Mouse (Mus musculus) G1E (cell line): ENCODE results near the gene Sapcd1. TPM values are rescaled to one million over a fixed set of nuclear protein-coding genes. Genes with fewer than 3 reads are reported as not detected.
A peak's percentile ranks its signal among the peaks of the same experiment; 100 is the strongest.
"Not testable (repeated sequence)": the region's sequence is repeated elsewhere in the genome, so short reads cannot be mapped to it uniquely, and the experiment has no call there.

Experiments
- ATAC-seq: 2 replicates; pipeline ENCODE4 v1.8.0; 2016; ENCODE audit warnings: mild to moderate bottlenecking; ENCODE audit not compliant: insufficient number of reproducible peaks, poor library complexity, low FRiP score, severe bottlenecking; ENCODE audit errors: extremely low read depth
- DNase-seq: peaks from one replicate; pipeline ENCODE4 v3.0.0; 2012; ENCODE audit warnings: low spot score
- H3K27me3 ChIP-seq: 2 replicates; pipeline ENCODE4 v1.6.1; 2012; ENCODE audit warnings: mild to moderate bottlenecking, low read length, inconsistent platforms; ENCODE audit not compliant: insufficient read depth
- H3K36me3 ChIP-seq: replicated peaks from 2 replicates; pipeline ENCODE3; 2012; ENCODE audit warnings: mild to moderate bottlenecking, inconsistent platforms
- H3K4me1 ChIP-seq: 2 replicates; pipeline ENCODE4 v1.6.1; 2012; ENCODE audit warnings: low read depth, low read length, inconsistent platforms, mixed read lengths; ENCODE audit not compliant: insufficient read depth
- H3K4me3 ChIP-seq: 2 replicates; pipeline ENCODE4 v1.5.1; 2012; ENCODE audit warnings: low read depth, mild to moderate bottlenecking, inconsistent platforms, low read length, moderate library complexity, mixed read lengths
- H3K9me3 ChIP-seq: replicated peaks from 2 replicates; pipeline ENCODE4 v1.6.1; 2012; ENCODE audit warnings: inconsistent platforms
- CTCF ChIP-seq: IDR thresholded peaks from 2 replicates; pipeline ENCODE4 v1.5.1; 2012; ENCODE audit warnings: low read depth, low read length, inconsistent platforms, mixed read lengths
- GATA1 ChIP-seq: IDR thresholded peaks from 2 replicates; pipeline ENCODE4 v1.6.1; 2012; ENCODE audit warnings: borderline replicate concordance, low read length, inconsistent platforms, mixed read lengths
- GATA2 ChIP-seq: IDR thresholded peaks from 2 replicates; pipeline ENCODE4 v1.6.1; 2012; ENCODE audit warnings: low read depth, low read length, inconsistent platforms, borderline replicate concordance
- POLR2AphosphoS5 ChIP-seq: IDR thresholded peaks from 2 replicates; pipeline ENCODE4 v1.6.1; 2012; ENCODE audit warnings: low read depth, low read length, inconsistent platforms; ENCODE audit not compliant: insufficient replicate concordance
- TAL1 ChIP-seq: conservative IDR thresholded peaks from 2 replicates; pipeline ENCODE4 v1.6.1; 2012; ENCODE audit warnings: low read depth, low read length, inconsistent platforms, mixed read lengths
- polyA plus RNA-seq: library from polyadenylated mRNA; stranded (reverse); fragments of >175 nt; gene quantifications from 2 replicates; pipeline ENCODE4 v1.2.3, GENCODE M21; 2012
- total RNA-seq, 2 experiments: library from RNA; stranded (forward) in 1 of 2; stranded (reverse) in 1 of 2; fragments of 200-1000 nt in 1 of 2; fragments of >200 nt in 1 of 2; fragmentation: Nextera tagmentation in 1 of 2; gene quantifications; 2 replicates each; pipeline ENCODE4 v1.2.3; 2014 to 2017

Sapcd1 gene
- total and polyA plus RNA-seq, 3 experiments: 35.3 to 156 (median 90.0) TPM

DNA sequence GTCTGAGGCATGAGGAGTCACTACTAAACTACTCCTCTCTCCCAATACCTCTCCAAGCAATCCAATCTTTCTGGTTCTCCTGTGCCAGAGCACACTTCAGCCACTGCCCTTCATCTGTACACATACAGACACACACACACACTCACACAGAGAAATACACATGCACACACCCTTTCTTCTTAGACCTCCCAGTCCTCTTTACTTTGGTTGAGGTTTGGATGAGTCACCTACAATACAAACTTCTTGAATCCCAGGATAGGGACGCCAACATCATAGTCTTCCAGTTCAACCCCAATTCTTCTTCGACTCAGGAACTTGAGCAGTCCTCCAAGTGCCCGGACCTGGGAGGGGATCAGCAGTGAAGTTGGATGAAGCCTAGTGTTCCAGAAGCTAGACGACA is 16.0 kb upstream of the Sapcd1 start:
- ATAC-seq (no peak), DNase-seq (no peak)
- H3K9me3 ChIP-seq: no peaks in the 10 kb centered on the region
- H3K36me3 ChIP-seq: peaks cover 15% of the 10 kb centered on the region
- no peak for TF ChIP-seq GATA1
- TF ChIP-seq POLR2AphosphoS5: no peak
- TF ChIP-seq GATA2: no peak
- no peak for TF ChIP-seq TAL1
- no peak for TF ChIP-seq CTCF
- H3K4me3 ChIP-seq: peak overlapping the region; percentile 18; the same call in 1 of the 2 replicates
- peaks cover 70% of the 10 kb centered on the region for H3K4me1 ChIP-seq
- H3K27me3 ChIP-seq: no peaks in the 10 kb centered on the region

- Histone ChIP-seq H3K9me3 (no peaks in the 10 kb centered on the region), H3K4me3 (no peak overlapping the region), H3K27me3 (no peaks in the 10 kb centered on the region), H3K4me1 (peaks cover 45% of the 10 kb centered on the region), H3K36me3 (peaks cover 15% of the 10 kb centered on the region)
- TF ChIP-seq TAL1: no peak
- TF ChIP-seq GATA1: no peak
- no peak for TF ChIP-seq GATA2
- TF ChIP-seq POLR2AphosphoS5: no peak
- no peak for TF ChIP-seq CTCF
- DNase-seq (no peak), ATAC-seq (no peak)
Observed at GRCm38 (mm10) chr17:35039121-35039873, 11.5 kb upstream of the Sapcd1 start.

- Histone ChIP-seq H3K27me3 (no peaks in the 10 kb centered on the region), H3K9me3 (no peaks in the 10 kb centered on the region), H3K36me3 (peaks cover 21% of the 10 kb centered on the region), H3K4me3 (no peak overlapping the region; the same call in 1 of the 2 replicates), H3K4me1 (peaks cover 53% of the 10 kb centered on the region)
- ATAC-seq: no peak
- TF ChIP-seq GATA1 (no peak), CTCF (no peak), TAL1 (no peak), GATA2 (no peak), POLR2AphosphoS5 (no peak)
- no peak for DNase-seq
Observed at GRCm38 (mm10) chr17:35034896-35035295, 7.1 kb upstream of the Sapcd1 start.

GRCm38 (mm10) chr17:35033703-35034102 is 5.9 kb upstream of the Sapcd1 start:
- ATAC-seq, H3K4me3 ChIP-seq, H3K27me3 ChIP-seq, DNase-seq, H3K9me3 ChIP-seq: not testable (repeated sequence)
- Histone ChIP-seq H3K36me3 (peaks cover 29% of the 10 kb centered on the region), H3K4me1 (peaks cover 62% of the 10 kb centered on the region)

GRCm38 (mm10) chr17:35032323-35032870 is 4.6 kb upstream of the Sapcd1 start:
- Histone ChIP-seq H3K36me3 (peaks cover 31% of the 10 kb centered on the region), H3K9me3 (no peaks in the 10 kb centered on the region), H3K4me1 (peaks cover 75% of the 10 kb centered on the region), H3K4me3 (no peak overlapping the region), H3K27me3 (no peaks in the 10 kb centered on the region)
- DNase-seq (no peak), ATAC-seq (no peak)
- TF ChIP-seq POLR2AphosphoS5: no peak
- TF ChIP-seq GATA2: no peak
- TF ChIP-seq TAL1: no peak
- no peak for TF ChIP-seq GATA1

- ATAC-seq: no peak
- Histone ChIP-seq H3K4me3 (peak overlapping the region; percentile 20; the same call in 1 of the 2 replicates), H3K4me1 (peaks cover 79% of the 10 kb centered on the region), H3K9me3 (no peaks in the 10 kb centered on the region), H3K27me3 (no peaks in the 10 kb centered on the region), H3K36me3 (peaks cover 31% of the 10 kb centered on the region)
- DNase-seq: no peak
- no peak for TF ChIP-seq TAL1
- no peak for TF ChIP-seq GATA1
- TF ChIP-seq POLR2AphosphoS5: no peak
- no peak for TF ChIP-seq CTCF
- no peak for TF ChIP-seq GATA2
Observed at GRCm38 (mm10) chr17:35031880-35032279, 4.1 kb upstream of the Sapcd1 start.

DNA sequence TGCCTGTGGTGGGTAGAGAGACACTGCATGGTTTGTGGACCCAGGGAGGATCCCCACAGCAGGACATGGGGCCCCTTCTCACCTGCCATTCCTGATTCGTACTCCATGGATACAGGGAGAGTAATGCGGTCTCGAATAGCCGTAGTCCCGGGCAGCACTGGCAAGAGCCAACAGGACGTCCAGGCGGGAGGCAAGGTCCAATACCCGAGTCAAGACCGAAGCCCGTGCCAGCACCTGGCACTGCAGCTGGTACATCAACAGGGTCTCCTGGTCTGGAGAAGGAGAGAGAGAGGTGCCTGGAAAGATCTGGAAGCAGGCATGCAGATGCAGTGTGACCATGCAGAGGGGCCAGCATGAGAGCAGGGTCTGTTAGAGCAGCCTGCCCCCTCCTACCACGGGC is 3.5 kb upstream of the Sapcd1 start:
- ATAC-seq: no peak
- no peaks in the 10 kb centered on the region for H3K27me3 ChIP-seq
- no peak for DNase-seq
- TF ChIP-seq TAL1 (no peak), GATA2 (no peak), GATA1 (no peak), CTCF (no peak), POLR2AphosphoS5 (no peak)
- H3K9me3 ChIP-seq: no peaks in the 10 kb centered on the region
- peak overlapping the region; percentile 6; the same call in 1 of the 2 replicates for H3K4me3 ChIP-seq
- peaks cover 35% of the 10 kb centered on the region for H3K36me3 ChIP-seq
- peaks cover 85% of the 10 kb centered on the region for H3K4me1 ChIP-seq
